Mouse (Mus musculus): ENCODE measurements at regions not wholly inside any gene's neighbourhood (a gene's known extent, or its start where the extent isn't known, plus 50 kb on each side); places are given as distances from the start of the nearest gene placed in this dataset.
"Not testable (repeated sequence)": the region's sequence is repeated elsewhere in the genome, so short reads cannot be mapped to it uniquely, and the experiment has no call there.

DNA sequence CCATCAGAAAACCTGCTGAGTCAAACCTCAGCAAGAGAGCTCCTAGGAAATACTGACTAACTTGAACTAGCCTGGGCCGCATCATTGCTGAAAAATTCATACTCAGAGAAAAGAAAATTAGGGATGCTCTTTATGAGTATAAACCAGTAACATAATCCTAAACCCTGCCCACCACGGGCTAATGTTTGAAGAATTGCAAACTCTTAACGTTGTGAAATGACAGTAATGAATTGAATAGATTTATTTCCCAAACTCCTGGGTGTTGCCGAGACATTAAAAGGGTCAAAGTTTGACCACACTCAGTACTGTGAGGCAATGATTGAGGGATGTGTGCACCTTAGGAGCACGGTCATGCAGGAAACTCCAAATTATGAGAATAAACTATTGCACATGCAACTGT lies 125.3 kb downstream of the Gipc2 start:
- no peak for DNase-seq

DNA sequence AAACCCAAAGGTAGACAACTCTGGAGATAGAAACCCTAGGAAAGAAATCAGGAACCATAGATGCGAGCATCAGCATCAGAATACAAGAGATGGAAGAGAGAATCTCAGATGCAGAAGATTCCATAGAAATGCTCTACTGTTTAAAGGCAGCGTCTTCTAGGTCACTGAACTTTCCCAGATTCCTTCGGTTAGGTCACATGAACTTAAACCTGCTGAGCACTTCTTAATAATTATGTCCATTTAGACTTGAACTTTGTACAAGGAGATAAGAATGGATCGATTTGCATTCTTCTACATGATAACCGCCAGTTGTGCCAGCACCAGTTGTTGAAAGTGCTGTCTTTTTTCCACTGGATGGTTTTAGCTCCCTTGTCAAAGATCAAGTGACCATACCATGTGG lies 129.2 kb downstream of the Gipc2 start:
- DNase-seq, result not testable (repeated sequence)

GRCm38 (mm10) chr3:152035416-152035815 lies 130.6 kb downstream of the Gipc2 start:
- peak; percentile 17 to 32 for DNase-seq

DNA sequence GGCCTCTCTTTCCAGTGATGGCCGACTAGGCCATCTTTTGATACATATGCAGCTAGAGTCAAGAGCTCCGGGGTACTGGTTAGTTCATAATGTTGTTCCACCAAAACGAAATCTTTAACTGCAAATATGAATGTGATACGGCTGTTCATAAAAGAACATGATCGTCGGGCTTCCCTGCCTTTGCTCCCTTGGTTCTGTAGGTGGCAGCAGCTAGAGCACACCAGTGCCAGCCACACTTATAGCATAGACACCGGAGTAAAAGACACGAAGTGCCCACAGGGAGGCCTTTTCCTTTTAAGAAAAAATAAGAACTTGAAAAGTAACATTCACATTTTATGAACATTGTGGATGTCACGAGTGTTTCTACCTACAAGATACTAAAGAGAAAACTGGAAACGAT lies 131.3 kb downstream of the Gipc2 start:
- no peak for DNase-seq

DNA sequence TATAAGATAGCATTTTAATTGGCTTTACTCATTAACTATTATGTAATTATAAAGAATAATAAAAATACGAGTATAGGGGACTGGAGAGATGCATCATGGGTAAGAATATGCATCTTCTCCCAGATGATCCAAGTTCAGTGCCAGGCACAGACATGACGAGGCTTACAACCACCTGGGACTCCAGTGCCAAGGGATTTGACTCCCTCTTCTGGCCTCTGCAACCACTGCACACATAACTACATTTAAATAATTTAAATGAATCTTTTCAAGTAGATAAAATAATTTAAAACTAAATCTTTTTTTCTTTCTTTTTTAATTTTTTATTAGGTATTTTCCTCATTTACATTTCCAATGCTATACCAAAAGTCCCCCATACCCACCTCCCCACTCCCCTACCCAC lies 131.8 kb downstream of the Gipc2 start:
- no peak for DNase-seq

- DNase-seq, result no peak
Observed at GRCm38 (mm10) chr3:152032663-152033318, 133.2 kb downstream of the Gipc2 start.

- peak; percentile 12 to 33 for DNase-seq
Observed at GRCm38 (mm10) chr3:152028695-152029094, 137.3 kb downstream of the Gipc2 start.

DNA sequence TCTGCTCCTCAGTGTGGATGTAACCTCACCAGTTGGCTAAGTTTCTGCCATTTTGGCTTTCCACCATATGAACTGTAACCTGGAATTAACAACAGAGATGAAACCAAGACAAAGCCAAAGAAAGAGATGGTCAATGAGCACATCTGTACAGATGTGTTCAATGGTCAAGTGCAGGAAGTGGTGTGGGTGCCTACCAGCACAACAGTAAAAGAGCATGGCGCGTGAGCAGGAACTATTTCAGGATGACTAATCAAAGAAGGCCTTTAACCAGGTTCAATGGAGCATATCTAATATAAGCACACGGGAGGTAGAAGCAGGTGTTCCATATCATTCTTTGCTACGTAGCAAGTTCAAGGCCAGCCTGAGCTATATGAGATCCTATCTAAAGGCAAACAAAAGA lies 140.0 kb downstream of the Gipc2 start:
- no peak for DNase-seq

- DNase-seq, result no peak
Observed at GRCm38 (mm10) chr3:152025122-152025521, 140.9 kb downstream of the Gipc2 start.

DNA sequence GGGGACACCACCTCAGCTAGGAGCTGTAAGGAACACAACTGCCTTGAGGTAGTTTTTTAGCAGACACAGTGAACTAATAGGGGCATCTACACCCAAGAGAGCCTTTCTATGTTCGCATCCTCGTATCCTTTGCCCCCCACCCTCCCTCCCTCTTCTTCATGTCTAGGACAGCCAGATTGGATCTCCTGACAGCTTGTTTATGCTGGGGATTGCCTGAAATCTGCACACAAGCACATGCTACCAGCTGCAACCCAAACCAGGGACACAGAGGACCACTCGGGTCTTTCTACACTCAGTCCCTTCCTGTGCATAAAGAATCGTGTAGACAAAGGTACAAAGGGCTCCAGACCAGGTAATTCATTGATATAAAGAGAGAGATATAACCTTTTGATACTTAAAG lies 159.3 kb downstream of the Gipc2 start:
- no peak for DNase-seq

GRCm38 (mm10) chr3:152005366-152006025 lies 160.5 kb downstream of the Gipc2 start:
- no peak for DNase-seq

DNA sequence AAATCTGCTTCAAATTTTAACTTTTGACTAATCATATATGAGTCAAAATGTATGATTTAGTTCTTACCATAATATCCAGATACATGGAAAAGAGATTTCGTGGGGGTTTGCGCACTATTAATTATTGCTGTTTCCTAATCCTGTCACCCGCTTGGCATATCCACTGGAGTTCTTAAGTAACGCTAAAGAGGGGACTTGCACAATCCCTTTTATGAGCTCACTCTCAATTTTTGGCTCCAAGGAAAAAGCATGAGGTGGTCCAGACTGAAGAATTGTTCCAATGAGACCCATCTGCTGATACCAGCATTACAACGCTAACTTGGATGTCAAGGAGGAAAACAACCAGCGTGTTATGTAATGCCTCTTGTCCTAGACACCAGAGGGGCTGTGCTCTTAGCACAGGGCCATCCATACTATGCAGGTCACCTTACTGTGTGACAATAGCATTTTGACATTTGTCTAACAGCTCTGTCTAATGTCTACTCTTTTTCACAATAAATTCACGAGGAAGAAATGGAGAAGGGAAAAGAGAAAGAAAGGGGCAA lies 161.5 kb downstream of the Gipc2 start:
- DNase-seq, result no peak

DNA sequence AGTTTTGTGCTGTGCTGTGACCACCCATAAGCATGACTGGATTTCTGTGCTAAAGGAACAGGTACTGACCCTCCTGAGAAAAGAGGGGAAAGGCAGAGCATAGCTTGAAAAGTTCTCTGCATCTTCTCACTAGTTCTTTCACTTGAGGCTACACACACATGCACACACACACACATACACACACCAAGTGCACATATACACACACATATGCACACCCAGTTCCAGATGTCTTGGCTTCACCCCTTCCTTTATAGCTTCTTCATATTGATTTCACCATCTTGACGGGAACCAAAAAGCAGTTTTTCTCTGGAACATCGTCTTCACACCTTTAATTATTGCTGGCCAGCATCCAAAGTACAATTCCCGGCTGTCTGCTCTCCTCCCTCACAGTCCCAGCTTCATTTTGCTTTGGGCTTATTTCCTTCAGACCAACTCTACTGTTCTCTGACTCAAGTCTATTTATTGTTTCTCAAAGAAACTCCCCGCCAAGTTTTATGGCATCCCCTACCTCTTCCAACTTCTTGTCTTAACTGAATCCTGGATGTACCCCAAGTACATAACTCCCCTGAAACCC lies 160.2 kb upstream of the Ptgfr start:
- DNase-seq, result no peak

DNA sequence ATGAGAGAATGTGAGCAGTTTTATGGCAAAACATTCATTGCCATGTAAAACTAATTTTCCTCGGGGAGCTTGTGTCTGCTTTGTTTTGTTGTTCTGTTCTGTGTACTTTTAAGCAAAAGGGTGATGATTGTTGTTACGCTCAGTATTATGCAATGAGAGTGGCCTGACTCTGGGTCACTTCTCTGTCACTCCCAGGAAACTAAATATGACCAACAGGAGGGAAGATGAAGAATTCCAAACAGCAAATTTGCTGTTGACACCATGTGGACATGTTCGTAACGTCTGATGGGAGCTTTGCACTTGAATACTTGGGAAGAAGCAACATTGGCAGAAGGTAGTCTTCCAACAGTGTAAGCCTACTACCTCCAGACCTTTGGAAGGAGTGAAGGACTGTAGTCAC lies 159.7 kb upstream of the Ptgfr start:
- no peak for DNase-seq

DNA sequence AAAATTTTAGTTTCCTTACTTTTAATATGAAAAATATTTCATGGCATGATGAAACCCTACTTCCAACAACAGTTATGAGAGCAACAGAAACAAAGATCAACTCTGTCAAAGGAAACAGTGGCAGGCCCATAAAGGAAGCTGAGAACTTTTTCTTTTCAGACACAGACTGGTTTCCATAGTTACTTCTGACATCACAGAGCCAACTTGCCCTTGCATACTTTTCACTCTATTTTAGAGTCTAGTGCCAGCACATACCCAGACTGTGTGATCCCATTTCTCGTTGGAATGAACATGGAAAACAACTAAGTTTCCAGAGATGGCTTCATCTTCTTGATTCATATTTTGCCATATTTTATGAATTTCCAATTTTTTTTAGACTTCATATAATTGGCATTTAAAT lies 150.8 kb upstream of the Ptgfr start:
- DNase-seq, result no peak

DNA sequence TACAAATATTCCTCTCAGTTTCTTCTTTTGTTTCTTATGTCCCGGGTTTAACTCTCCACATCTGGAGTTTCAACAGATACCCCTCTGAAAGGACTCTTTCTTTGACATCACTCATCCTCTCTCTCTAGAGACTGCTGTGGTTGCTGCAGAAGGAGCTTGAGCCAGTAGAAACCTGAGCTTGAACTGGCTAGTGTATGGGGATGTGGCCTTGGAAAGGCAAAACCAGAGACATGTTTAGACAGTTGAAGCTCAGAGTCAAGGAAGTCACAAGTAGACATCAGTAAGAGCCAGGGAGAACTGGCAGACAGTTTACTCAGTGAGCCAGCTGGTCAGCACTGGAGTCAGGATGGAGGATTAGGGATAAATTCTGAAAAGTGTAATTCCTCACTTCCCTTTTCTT lies 140.7 kb upstream of the Ptgfr start:
- no peak for DNase-seq

DNA sequence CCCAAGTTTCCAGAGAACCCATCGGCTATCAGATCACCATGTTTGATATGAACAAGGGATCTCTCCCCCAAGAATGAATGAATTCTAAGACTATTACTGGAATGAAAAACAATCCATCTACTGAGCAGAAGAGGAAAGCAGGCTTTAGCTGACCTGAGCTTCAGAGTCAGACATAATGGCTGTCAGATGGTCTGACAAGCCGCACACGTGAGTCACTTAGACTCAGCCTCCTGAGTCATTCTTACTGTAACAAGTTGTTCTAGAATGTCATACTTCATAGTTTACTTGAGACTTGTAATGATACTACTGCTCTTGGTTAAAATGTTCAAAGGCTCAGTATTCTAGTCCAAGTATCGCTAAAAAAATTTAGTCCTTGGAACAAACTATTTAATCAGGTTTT lies 140.2 kb upstream of the Ptgfr start:
- DNase-seq, result peak; percentile 7 to 15

DNA sequence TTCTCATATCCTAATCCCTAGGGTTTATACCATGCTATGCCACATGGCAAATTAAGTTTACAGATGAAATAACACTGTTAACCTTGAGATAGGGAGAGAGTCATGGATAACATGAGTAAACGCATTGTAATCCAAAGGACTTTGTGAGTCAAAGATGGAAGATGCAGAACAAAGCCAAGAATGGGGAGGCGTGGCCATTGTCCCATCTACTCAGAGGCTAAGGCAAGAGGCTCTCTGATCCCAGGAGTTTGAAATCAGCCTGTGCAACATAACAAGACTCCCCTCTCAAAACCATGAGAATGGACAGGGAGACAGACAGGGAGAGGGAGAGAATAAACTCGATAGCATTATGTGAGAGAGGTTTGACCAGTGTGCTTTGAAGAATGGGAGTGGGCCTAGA lies 112.4 kb upstream of the Ptgfr start:
- peak in 1 of 2 experiments; percentile 6 for DNase-seq

DNA sequence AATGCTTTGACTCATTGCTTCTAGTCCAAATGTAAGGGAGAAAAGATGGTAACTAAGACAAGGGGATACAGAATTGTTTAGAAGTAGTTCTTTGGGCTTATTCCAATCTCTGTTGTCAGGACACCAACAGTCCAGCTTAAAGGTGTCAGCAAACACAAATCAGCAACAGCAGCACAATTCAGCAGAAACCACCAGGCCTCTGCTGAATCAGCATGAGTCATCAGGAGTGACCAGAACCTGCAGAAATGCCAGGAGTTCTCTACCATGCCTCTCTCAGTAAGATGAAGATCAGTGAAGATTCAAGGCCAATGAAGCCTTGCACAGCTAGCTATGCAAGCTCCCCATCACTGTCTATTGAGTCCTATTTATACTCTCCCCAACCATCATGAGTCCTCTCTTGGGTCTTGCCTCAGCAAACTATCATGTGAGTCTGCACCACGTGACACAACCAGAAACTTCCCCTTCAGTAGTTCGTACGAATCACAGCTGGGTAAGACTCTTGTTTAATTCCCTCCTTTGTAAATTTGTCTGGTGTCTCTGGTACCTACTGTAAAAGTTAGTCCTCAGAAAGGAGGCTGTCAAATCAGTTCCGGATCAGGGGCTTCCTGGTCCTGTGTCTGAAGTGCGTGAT lies 110.7 kb upstream of the Ptgfr start:
- no peak for DNase-seq

DNA sequence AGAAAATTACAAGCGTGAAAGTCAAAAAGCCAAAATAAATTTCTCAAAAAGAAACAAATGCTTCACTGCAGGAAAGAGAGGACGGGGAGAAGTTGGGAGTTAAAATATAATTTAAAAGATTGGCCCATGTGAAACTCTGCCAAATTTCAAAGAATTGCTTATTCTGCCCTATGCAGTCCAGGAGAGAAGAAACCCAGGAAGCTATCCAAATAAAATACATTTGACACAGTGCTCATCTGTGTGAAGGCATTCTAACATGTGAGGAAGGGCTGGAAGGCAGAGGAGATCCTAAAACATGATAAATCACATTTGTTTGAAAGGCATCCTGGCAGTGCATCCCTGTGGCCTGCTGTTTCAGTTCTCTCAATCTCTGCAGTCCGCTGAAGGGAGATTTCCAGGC lies 108.5 kb upstream of the Ptgfr start:
- no peak for DNase-seq

DNA sequence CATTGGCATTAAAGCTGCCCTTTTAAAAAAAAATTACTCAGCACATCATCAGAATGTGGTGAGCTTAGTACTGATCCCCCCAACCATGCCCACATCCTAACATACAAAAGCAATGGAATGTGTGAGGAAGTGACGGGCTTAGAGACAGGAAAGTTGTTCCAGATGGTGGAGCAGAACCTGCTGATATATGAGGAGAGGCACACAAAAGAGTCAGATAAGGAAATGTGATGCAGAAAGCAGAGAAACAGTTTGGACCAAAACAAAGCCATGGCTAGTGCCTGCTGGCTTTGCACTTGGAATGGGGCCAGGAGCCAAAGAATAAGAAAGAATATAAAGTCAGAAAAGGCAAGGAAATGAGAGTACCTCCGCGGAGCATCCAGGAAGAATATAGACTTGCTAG lies 106.1 kb upstream of the Ptgfr start:
- no peak for DNase-seq

DNA sequence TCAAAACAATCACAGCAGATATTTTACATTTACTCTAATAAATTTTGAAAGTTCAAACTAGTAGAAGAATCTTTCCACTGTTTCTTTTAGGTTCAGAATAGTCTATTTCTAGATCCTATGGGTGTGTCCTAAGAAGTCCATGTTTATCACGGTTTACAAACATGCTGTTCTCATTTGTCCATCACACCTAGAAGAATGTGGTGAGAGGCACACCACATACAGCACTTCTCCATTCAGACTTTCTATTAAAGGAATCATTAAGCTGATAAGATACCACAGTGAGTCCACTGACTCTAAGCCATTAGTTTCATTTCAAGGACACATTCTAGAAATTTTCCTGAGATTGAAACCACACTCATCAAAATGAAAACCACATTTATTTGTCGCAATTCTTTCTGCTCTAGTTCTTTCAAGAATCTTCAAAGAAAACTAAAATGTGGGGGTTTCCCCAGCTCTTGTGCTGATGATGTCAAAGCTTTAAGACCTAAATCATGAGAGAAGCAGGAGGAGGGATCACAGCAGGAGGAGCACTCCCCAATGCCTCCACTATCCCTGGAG lies 101.1 kb upstream of the Ptgfr start:
- no peak for DNase-seq

DNA sequence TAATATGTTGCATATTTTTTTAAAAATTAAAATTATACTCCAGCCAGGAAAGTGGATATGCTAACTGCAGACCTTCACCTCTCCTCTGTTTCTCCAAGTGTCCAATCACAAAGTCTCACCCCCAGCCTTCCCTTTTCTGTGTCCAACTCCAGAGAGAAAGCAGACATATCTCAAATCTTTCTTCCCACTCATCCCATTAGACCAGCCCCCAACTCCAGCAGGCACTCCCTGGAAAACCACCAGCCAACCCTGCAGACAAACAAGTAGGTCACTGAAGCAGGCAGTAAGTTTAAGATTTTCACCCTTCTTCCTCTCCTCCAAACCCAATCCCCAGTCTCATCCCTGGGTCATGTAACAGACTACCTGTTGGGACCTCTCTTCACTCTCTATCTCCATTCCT lies 94.2 kb upstream of the Ptgfr start:
- DNase-seq, result no peak

Measured in adrenal gland, postnatal 36 days (tissue).